Mouse (Mus musculus): Measurements from ENCODE around the gene Phtf2.
"Not testable (repeated sequence)": the region's sequence is repeated elsewhere in the genome, so short reads cannot be mapped to it uniquely, and the experiment has no call there.

Phtf2 gene

GRCm38 (mm10) chr5:20864216-20864969 lies 17.5 kb downstream of the Phtf2 start:
- no peak for DNase-seq (ENCODE audit: low spot score)

DNA sequence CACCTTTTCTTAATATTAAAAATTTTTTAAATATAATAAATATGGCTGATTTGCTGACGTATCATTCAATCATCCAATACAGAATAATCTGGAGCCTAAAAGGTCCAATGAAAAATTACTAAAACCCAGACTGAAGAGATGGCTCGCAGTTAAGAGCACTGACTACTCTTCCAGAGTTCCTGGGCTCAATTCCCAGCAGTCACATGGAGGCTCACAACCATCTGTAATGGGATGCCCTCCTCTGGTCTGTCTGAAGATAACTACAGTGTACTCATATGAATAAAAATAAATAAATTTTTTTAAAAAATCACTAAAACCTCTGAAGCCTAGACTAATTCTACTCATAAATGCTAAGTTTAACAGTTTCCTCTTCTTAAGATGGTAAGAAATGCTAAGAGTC lies 20.0 kb downstream of the Phtf2 start:
- no peak for DNase-seq (ENCODE audit: low spot score)

- DNase-seq (ENCODE audit: low spot score) = no peak
Observed at GRCm38 (mm10) chr5:20860565-20860964, 21.4 kb downstream of the Phtf2 start.

DNA sequence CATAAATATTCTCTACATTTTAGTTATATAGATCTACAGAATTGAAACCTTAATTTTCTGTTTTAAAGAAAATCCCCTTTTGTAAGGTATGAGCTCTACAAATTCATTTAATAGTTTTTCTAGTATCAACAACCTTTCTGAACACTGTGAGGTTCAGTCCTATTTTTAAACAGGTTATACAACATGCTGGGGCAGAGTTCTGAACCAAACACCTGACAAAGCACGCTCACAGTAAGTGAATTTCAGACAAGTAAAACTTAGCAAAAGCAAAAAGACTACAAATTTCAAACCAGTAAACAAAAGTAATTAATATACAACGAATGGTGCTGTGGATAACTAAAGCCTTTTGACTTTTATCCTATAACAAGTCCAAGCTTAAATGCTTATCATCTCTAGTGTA lies 23.5 kb downstream of the Phtf2 start:
- DNase-seq (ENCODE audit: low spot score) = no peak

DNA sequence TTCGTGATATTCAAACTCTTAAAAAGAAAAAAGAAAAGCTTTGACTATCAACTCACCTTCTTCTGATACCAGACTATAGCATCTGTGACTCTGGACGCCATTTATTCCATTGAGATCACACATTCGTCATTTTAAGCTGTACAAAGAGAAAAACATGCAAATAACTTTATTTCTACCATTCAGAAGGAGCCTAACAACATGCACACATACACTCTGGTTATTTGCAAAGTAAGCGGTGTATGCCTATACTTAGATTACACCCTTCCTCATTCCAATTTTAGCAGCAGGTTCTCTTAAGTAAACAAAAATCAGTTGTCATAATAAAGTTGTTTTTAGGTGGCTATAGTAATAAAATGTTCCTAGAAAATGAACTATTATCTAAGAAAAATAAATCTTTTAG lies 26.9 kb downstream of the Phtf2 start:
- DNase-seq (ENCODE audit: low spot score) = no peak

GRCm38 (mm10) chr5:20847010-20847409 lies 34.9 kb downstream of the Phtf2 start:
- DNase-seq (ENCODE audit: low spot score) = no peak

DNA sequence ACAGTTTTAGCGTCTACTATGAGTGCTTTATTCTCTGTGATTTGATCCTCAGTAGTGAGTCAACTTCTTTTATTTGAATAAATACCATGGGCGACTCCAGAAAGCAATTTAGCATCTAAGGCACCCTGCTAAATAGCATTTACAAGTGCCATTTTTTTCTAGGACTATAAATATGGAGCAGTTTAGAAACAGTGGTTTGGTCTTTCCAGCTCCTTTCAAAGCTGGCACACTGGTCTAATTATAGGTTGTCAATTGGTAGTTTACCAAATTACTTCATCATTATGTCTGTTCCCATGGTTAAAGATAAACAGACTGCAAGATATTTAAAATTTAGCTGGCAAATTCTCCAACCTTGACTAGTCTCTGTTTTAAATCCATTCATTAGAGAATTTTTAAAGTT lies 38.1 kb downstream of the Phtf2 start:
- no peak for DNase-seq (ENCODE audit: low spot score)

DNA sequence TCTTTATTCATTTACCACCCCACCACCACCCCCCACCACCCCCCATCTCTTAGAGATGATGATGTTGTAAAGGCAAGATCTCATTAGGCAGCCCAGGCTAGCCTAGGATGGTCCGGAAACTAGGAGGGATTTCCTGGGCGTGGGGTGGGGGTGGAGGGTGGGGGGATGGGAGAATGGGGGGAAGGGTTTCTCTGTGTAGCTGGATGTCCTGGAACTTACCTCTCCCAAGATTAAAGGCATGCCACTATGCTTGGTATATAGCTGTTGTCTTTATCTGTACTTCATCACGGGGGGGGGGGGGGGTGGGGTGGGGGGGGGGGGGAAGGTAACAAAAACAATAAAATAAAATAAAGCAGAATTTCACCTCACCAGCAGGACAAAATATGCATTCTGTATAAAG lies 38.5 kb downstream of the Phtf2 start:
- DNase-seq (ENCODE audit: low spot score) = no peak

DNA sequence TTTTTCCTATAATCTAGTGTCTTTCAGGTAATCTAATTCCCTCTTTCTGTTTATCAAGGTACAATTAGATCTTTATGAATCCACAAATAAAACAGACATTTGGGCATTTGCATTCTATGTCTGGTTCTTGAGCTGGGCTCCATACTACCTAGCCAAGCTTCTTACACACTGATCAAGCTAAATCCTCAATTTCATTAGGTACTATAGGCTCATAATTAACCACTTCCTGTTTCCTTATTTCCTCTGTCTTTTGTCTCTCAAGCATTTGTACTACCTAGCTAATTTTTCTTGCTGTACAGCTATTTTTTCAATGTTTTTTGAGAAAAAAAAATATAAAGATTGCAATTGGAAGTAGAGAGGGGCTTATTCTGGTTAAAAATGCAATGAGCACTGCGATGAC lies 44.8 kb downstream of the Phtf2 start:
- DNase-seq (ENCODE audit: low spot score) = no peak

DNA sequence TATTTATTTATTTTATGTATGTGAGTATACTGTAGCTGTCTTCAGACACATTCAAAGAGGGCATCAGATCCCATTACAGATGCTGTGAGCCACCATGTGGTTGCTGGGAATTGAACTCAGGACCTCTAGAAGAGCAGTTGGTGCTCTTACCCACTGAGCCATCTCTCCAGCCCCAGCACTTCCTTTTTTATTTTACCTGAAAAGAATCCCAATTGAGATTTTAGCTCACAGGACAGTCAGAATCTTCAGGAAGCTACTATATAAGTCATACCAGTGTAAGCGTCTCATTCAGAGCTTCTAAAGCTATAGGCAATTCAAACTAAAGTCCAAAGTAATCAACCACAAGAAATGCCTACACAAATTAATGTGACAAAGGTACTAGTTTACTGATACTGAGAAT lies 47.5 kb downstream of the Phtf2 start:
- no peak for DNase-seq (ENCODE audit: low spot score)

DNA sequence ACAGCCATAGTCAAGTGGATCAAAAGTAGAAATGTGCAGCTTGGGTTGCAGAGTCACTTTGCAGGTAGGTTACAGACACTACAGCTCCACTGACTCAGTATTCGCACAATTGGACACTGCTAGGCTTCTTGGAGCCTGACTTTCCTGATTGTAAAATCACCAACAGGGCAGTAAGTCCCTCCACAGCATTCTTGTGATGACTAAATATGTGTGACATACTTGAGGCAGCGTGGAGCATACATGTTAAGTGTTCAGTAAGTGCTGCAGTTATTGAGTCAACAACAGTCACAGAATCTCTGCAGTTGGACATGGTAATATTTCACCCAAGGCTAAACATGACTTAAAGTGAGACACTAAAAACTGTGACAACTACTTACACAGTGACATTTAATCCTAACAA lies 50.5 kb downstream of the Phtf2 start:
- no peak for DNase-seq (ENCODE audit: low spot score)

- DNase-seq (ENCODE audit: low spot score) = no peak
Observed at GRCm38 (mm10) chr5:20830717-20831116, 51.2 kb downstream of the Phtf2 start.

GRCm38 (mm10) chr5:20821647-20822046 lies 60.3 kb downstream of the Phtf2 start:
- no peak for DNase-seq (ENCODE audit: low spot score)

DNA sequence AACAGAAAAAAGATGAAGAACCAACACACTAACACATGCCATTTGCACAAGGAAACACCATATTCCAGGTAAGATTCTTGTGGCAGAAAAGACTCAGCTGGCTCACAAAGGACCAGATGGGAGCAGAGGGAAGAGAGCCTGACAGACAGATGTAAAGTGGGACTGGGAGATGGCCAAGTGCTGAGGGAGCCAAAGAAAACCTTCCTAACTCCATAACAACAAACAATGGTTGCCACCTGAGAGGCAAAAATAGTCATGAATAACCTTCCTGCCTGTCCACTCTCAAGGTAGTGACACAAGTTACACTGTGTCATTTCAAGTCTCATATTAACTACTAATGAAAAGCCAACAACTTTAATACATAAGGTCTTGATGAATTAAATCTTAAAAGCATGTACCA lies 60.8 kb downstream of the Phtf2 start:
- no peak for DNase-seq (ENCODE audit: low spot score)

DNA sequence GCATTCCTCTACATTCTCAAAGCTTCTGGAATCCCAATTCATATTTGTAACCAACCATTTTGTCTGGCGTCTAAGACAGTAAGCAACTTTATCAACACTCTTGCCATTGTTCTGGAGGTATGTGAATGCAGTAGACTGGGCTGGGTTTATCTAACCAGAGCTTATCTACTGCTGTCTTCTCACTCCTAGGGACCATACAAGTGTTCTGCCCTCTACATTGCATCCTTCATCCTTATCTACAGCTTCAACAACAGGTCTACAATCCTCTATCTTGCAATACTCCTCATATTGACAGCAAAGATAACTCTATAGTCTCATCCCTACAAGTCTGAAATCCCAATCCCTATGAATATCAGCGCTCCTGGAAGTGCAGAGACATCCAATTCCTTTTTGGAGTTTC lies 66.8 kb downstream of the Phtf2 start:
- DNase-seq (ENCODE audit: low spot score) = no peak

DNA sequence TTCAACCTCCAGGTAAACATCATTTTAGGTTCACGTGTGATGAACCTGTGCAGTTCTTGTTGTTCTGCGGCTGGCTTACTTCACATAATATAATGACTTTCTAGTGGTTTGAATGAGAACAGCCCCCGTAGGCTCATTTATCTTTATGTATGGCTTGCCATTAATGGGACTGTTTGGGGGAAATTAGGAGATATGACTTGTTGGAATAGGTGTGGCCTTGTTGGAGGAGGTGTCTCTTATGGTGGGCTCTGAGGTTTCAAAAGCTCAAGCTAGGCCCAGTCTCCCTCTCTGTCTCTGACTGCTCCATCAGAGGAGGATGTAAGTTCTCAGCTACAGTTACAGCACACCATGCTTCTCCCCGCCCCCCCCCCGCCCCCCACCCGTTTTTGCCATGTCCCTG lies 71.5 kb downstream of the Phtf2 start:
- DNase-seq (ENCODE audit: low spot score) = no peak

DNA sequence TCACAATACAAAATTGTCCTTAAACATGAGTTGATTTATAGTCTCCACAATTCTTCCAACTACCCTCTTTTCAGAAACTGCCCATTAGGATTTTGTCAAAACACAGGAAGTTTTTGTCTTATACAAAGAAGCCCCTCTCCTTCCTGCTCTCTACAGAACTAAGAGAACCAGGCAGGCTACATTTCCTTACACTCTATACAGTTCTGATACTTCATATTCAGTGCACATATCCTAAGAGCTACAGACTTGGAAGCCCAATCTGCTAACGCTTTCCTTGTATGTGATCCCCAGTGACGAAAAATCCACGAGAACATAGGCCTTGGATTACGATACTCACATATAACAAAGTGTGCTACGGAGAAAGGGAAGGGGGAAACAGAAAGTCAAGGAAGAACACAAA lies 86.0 kb downstream of the Phtf2 start:
- DNase-seq (ENCODE audit: low spot score) = no peak

DNA sequence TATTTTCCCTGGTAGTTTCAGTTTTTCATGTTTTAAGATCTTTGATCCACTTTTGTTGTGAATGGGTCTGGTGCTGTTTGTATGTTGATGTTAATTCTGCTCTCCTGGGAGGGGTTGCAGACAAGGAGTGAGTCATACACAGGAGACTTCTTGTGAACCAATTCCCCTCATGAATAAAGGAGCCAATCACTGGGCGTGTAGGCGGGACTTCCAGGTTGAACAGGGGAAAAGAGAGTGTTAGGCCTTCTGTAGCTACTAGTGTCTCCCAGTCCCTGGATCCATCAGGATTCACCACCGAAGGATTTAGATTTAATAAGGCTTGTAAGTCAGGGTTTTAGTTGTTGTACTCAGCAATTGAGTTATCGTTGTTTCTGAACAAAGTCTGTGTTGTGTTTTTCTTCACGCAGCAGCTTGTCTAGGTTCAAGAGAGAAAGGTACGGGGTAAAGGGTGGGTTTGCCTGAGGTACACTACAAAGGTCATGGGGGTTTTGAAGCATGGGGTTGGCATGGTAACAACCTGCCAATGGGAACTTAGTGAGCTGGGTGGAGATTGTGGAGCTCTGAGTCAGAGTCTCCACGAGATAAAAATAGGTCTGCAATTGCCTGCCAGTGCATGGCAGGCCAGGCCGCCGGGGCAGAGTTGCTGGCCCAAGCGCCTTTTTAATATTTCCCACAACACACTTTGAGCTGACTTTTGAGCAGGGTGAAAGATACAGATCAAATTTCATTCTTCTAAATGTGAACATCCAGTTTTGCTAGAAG lies 90.0 kb downstream of the Phtf2 start:
- DNase-seq (ENCODE audit: low spot score) = peak; percentile 51

GRCm38 (mm10) chr5:20786471-20786870 lies 95.5 kb downstream of the Phtf2 start:
- not testable (repeated sequence) for DNase-seq (ENCODE audit: low spot score)

- no peak for DNase-seq (ENCODE audit: low spot score)
Observed at GRCm38 (mm10) chr5:20781116-20781515, 100.8 kb downstream of the Phtf2 start.

- no peak for DNase-seq (ENCODE audit: low spot score)
Observed at GRCm38 (mm10) chr5:20779191-20779590, 102.7 kb downstream of the Phtf2 start.

DNA sequence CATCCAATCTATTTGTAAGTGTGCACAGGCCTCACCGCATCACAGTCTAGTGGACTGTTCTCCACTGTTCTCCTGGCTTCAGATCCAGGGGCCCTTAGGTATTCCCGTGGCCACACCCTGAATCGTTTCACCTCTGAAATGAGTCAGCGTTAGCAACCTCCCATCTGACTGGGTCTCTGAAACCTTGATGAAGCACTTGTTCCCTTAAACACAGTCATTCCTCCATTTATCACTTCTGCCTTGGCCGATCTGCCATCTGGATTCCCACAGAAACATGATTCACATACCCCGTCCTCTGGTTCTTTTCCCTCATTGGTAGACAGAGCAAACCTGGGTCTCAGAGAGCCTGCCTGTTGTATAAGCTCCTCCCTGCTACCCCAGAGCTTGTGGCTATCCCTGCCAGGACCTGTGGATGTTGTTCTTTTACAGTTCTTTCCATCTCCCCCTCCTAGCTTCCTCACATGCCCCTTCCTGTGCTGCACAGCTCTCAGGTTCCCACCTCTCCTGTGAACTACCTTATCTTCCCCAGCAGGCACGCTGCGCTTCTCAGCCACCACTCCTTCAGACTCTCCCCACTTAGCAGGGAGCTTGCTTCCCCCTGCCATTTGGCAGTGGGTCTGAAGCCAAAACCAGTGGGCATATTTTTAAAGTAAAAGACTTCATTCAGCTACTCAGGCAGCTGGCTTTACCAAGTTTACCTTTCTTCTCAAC lies 103.5 kb downstream of the Phtf2 start:
- DNase-seq (ENCODE audit: low spot score) = no peak

DNA sequence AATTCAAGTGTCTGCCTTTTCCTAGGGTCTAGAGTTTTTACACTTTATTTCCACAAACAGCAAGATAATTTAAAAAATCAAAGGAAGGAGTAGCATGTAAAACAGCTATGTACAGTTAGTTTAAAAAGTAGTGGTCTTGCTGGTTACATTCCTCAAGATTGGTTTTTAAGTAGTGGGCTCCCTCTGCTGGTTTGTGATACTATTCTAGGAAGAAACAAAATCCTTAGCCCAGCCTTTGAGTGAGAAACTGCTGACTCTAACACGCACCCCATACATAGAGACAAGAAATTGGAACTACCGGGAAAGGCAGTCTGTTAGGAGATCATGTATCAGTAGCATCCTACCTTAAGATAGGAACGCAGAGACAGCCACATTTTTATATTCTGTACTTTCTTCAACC lies 108.6 kb downstream of the Phtf2 start:
- DNase-seq (ENCODE audit: low spot score) = no peak
